Mouse (Mus musculus) mouse embryonic stem cell (cell line): ENCODE data around the gene Surf6.

ENCODE experiments used
- in situ Hi-C, 2 experiments: fragments of 300-500 bp; cut with MboI; formaldehyde crosslinking; loops; 1 replicate in 1 of 2; 3 replicates in 1 of 2; pipeline ENCODE4 v1.14.3; 2019 to 2020; ENCODE audit warnings: low sequenced_read_pairs in 2 of 2, low pct_unique_long_range_greater_than_20kb in 1 of 2, mixed read lengths in 1 of 2; ENCODE audit not compliant: unreplicated experiment in 1 of 2

Surf6 gene

GRCm38 (mm10) chr2:26870666-26871065 is 32.0 kb downstream of the Surf6 start:
- in situ Hi-C loops = no loop called here

GRCm38 (mm10) chr2:26864879-26865278 is 37.8 kb downstream of the Surf6 start, which contains the start of gene Abo:
Gene Abo, minus strand, starts transcription at chr2:26864979.
- in situ Hi-C loops = no loop called here

- in situ Hi-C loops = no loop called here
Observed at GRCm38 (mm10) chr2:26862856-26863255, 39.8 kb downstream of the Surf6 start.

DNA sequence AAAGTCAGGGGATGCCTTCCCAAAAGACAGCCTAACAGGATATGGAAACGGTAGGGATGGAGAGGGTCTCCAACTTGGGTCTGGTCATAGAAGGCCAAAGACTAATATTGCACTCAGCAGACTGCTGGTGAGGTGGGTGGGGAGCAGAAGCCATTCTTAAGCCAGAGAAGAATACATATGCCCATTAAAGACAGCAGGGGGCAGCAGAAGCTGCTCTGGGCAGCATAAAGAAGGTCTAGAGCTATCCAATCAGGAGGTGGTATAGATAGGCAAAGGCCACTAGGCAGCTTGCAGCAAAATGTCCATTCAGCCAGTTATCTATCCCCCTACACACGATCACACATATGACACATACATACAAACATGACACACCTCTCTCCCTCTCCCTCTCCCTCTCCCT is 55.0 kb downstream of the Surf6 start:
- in situ Hi-C loops = loop anchor here in 1 of 2 experiments (25.0 kb wide), 1 partner anchor 185 kb away; the partner anchor contains the start of gene Lcn4
